Mouse (Mus musculus): ENCODE measurements around the gene Serpinb1b. TPM values are rescaled to one million over a fixed set of nuclear protein-coding genes. Genes with fewer than 3 reads are reported as not detected.
"Not testable (repeated sequence)": the region's sequence is repeated elsewhere in the genome, so short reads cannot be mapped to it uniquely, and the experiment has no call there.

Gene Serpinb1b
- total RNA-seq (2022), result not detected

- DNase-seq (ENCODE audit: low spot score), result no peak
These were observed at the start of gene Serpinb1b for GRCm38 (mm10) chr13:33078056-33078705. Gene Serpinb1b, plus strand, starts transcription at chr13:33078575.

GRCm38 (mm10) chr13:33029478-33029877, 48.9 kb upstream of the Serpinb1b start:
- DNase-seq (ENCODE audit: low spot score), result not testable (repeated sequence)

- DNase-seq (ENCODE audit: low spot score), result no peak
These were observed 48.1 kb upstream of the Serpinb1b start for GRCm38 (mm10) chr13:33030281-33030680.

GRCm38 (mm10) chr13:33035506-33035905, 42.9 kb upstream of the Serpinb1b start:
- DNase-seq (ENCODE audit: low spot score), result no peak

GRCm38 (mm10) chr13:33043542-33043941, 34.8 kb upstream of the Serpinb1b start:
- no peak for DNase-seq (ENCODE audit: low spot score)

GRCm38 (mm10) chr13:33047234-33047633, 31.1 kb upstream of the Serpinb1b start:
- DNase-seq (ENCODE audit: low spot score), result no peak

- no peak for DNase-seq (ENCODE audit: low spot score)
These were observed 30.2 kb upstream of the Serpinb1b start for GRCm38 (mm10) chr13:33048187-33048586.

GRCm38 (mm10) chr13:33051697-33052096, 26.7 kb upstream of the Serpinb1b start:
- no peak for DNase-seq (ENCODE audit: low spot score)

- no peak for DNase-seq (ENCODE audit: low spot score)
These were observed 15.3 kb upstream of the Serpinb1b start for GRCm38 (mm10) chr13:33063048-33063447.

- DNase-seq (ENCODE audit: low spot score), result no peak
These were observed 10.9 kb upstream of the Serpinb1b start for GRCm38 (mm10) chr13:33067387-33067977.

GRCm38 (mm10) chr13:33068164-33068563, 10.2 kb upstream of the Serpinb1b start:
- DNase-seq (ENCODE audit: low spot score), result no peak

- no peak for DNase-seq (ENCODE audit: low spot score)
These were observed 6.6 kb upstream of the Serpinb1b start for GRCm38 (mm10) chr13:33071776-33072175.

GRCm38 (mm10) chr13:33074029-33074428, 4.3 kb upstream of the Serpinb1b start:
- peak; percentile 26 for DNase-seq (ENCODE audit: low spot score)

GRCm38 (mm10) chr13:33076247-33076646, 2.1 kb upstream of the Serpinb1b start:
- no peak for DNase-seq (ENCODE audit: low spot score)

- no peak for DNase-seq (ENCODE audit: low spot score)
These were observed 1.2 kb upstream of the Serpinb1b start for GRCm38 (mm10) chr13:33077026-33077685.

- peak; percentile 40 for DNase-seq (ENCODE audit: low spot score)
These were observed 1.0 kb downstream of the Serpinb1b start for GRCm38 (mm10) chr13:33079391-33079790.

GRCm38 (mm10) chr13:33080356-33080755, 2.0 kb downstream of the Serpinb1b start:
- DNase-seq (ENCODE audit: low spot score), result no peak

- DNase-seq (ENCODE audit: low spot score), result no peak
These were observed 5.5 kb downstream of the Serpinb1b start for GRCm38 (mm10) chr13:33083834-33084233.

- DNase-seq (ENCODE audit: low spot score), result no peak
These were observed 6.8 kb downstream of the Serpinb1b start for GRCm38 (mm10) chr13:33084975-33085694.

GRCm38 (mm10) chr13:33085695-33086432, 7.5 kb downstream of the Serpinb1b start:
- DNase-seq (ENCODE audit: low spot score), result no peak

GRCm38 (mm10) chr13:33089566-33089965, 11.2 kb downstream of the Serpinb1b start:
- DNase-seq (ENCODE audit: low spot score), result no peak

GRCm38 (mm10) chr13:33090546-33090945, 12.2 kb downstream of the Serpinb1b start:
- DNase-seq (ENCODE audit: low spot score), result no peak
